Mouse (Mus musculus) CH12.LX (cell line): ENCODE results near the gene Gm43064. TPM values are rescaled to one million over a fixed set of nuclear protein-coding genes. Genes with fewer than 3 reads are reported as not detected.

Experiments
- DNase-seq: peaks from one replicate; pipeline ENCODE4 v3.0.0-alpha.2; 2013; ENCODE audit errors: extremely low read depth
- H3K27ac ChIP-seq: 2 replicates; pipeline ENCODE4 v1.5.1; 2012; ENCODE audit warnings: low read depth, mild to moderate bottlenecking, control low read depth, moderate library complexity; ENCODE audit not compliant: insufficient read depth
- H3K27me3 ChIP-seq: replicated peaks from 2 replicates; pipeline ENCODE3; 2012; ENCODE audit warnings: inconsistent platforms
- H3K36me3 ChIP-seq, 2 experiments: replicated peaks in 1 of 2; 2 replicates each; pipeline versions ENCODE3 to v1.6.1; 2012; ENCODE audit warnings: inconsistent platforms in 1 of 2, low read length in 1 of 2, mild to moderate bottlenecking in 1 of 2, mixed read lengths in 1 of 2, moderate library complexity in 1 of 2; ENCODE audit not compliant: control insufficient read depth in 1 of 2, insufficient read depth in 1 of 2
- H3K4me1 ChIP-seq, 2 experiments: 2 replicates each; pipeline ENCODE4 v1.6.1; 2012; ENCODE audit warnings: inconsistent platforms in 1 of 2, moderate library complexity in 1 of 2; ENCODE audit not compliant: insufficient read depth in 2 of 2, control insufficient read depth in 1 of 2
- H3K4me2 ChIP-seq: 2 replicates; pipeline ENCODE4 v1.6.1; 2012; ENCODE audit warnings: low read depth, mild to moderate bottlenecking, control low read depth; ENCODE audit not compliant: poor library complexity, insufficient read depth, severe bottlenecking
- H3K4me3 ChIP-seq, 3 experiments: fragments of 150-350 bp in 1 of 3; sonication (generic) in 1 of 3; replicated peaks in 1 of 3; 2 replicates each; pipeline versions ENCODE3 to v1.5.1; 2011 to 2012; ENCODE audit warnings: low read depth in 2 of 3, low read length in 2 of 3, mild to moderate bottlenecking in 2 of 3, moderate library complexity in 2 of 3, control low read depth in 1 of 3, improper control_type of control experiment in 1 of 3, inconsistent platforms in 1 of 3, mixed read lengths in 1 of 3; ENCODE audit not compliant: poor library complexity in 1 of 3
- H3K79me2 ChIP-seq: replicated peaks from 2 replicates; pipeline ENCODE4 v1.6.1; 2012; ENCODE audit warnings: mild to moderate bottlenecking, moderate library complexity; ENCODE audit not compliant: control insufficient read depth, poor library complexity, insufficient read depth, severe bottlenecking; ENCODE audit errors: extremely low read depth
- H3K9ac ChIP-seq: 2 replicates; pipeline ENCODE4 v1.6.1; 2012; ENCODE audit warnings: low read depth, mild to moderate bottlenecking, control low read depth, moderate library complexity; ENCODE audit not compliant: insufficient read depth
- H3K9me3 ChIP-seq: replicated peaks from 2 replicates; pipeline ENCODE3; 2012; ENCODE audit warnings: low read length, inconsistent platforms, mixed read lengths
- BHLHE40 ChIP-seq: IDR thresholded peaks from 2 replicates; pipeline ENCODE4 v1.6.1; 2011; ENCODE audit warnings: mild to moderate bottlenecking, low read depth, low read length, improper control_type of control experiment
- CTCF ChIP-seq, 2 experiments: IDR thresholded peaks in 1 of 2; conservative IDR thresholded peaks in 1 of 2; 2 replicates each; pipeline ENCODE4 v1.5.1; 2011 to 2012; ENCODE audit warnings: low read depth in 2 of 2, low read length in 2 of 2, improper control_type of control experiment in 1 of 2, inconsistent platforms in 1 of 2, mild to moderate bottlenecking in 1 of 2, moderate library complexity in 1 of 2
- E2F4 ChIP-seq: IDR thresholded peaks from 2 replicates; pipeline ENCODE4 v1.6.1; 2011; ENCODE audit warnings: low read depth, low read length, improper control_type of control experiment; ENCODE audit not compliant: insufficient replicate concordance
- ETS1 ChIP-seq: conservative IDR thresholded peaks from 2 replicates; pipeline ENCODE4 v1.6.1; 2012; ENCODE audit warnings: low read depth, mild to moderate bottlenecking, inconsistent platforms, low read length, improper control_type of control experiment, moderate library complexity
- GABPA ChIP-seq: IDR thresholded peaks from 2 replicates; pipeline ENCODE4 v1.6.1; 2012; ENCODE audit warnings: low read depth, low read length, improper control_type of control experiment, inconsistent platforms; ENCODE audit not compliant: insufficient replicate concordance
- IRF4 ChIP-seq: IDR thresholded peaks from 2 replicates; pipeline ENCODE4 v1.6.1; 2014; ENCODE audit warnings: low read depth, mild to moderate bottlenecking, inconsistent platforms, low read length, improper control_type of control experiment
- MAX ChIP-seq: IDR thresholded peaks from 2 replicates; pipeline ENCODE4 v1.6.1; 2011; ENCODE audit warnings: low read length, improper control_type of control experiment
- MXI1 ChIP-seq: IDR thresholded peaks from 2 replicates; pipeline ENCODE4 v1.6.1; 2011; ENCODE audit warnings: mild to moderate bottlenecking, low read depth, low read length, improper control_type of control experiment
- RAD21 ChIP-seq: IDR thresholded peaks from 2 replicates; pipeline ENCODE4 v1.6.1; 2011; ENCODE audit warnings: low read depth, mild to moderate bottlenecking, low read length, improper control_type of control experiment, moderate library complexity
- SIN3A ChIP-seq: IDR thresholded peaks from 2 replicates; pipeline ENCODE4 v1.6.1; 2012; ENCODE audit warnings: low read length, improper control_type of control experiment, inconsistent platforms
- TCF12 ChIP-seq: IDR thresholded peaks from 2 replicates; pipeline ENCODE4 v1.6.1; 2014; ENCODE audit warnings: low read depth, mild to moderate bottlenecking, inconsistent platforms, low read length, improper control_type of control experiment
- ZKSCAN1 ChIP-seq: IDR thresholded peaks from 2 replicates; pipeline ENCODE4 v1.6.1; 2012; ENCODE audit warnings: low read depth, inconsistent platforms, low read length, improper control_type of control experiment, borderline replicate concordance
- ZMIZ1 ChIP-seq: IDR thresholded peaks from 2 replicates; pipeline ENCODE4 v1.6.1; 2012; ENCODE audit warnings: low read depth, mild to moderate bottlenecking, inconsistent platforms, low read length, improper control_type of control experiment
- dilution Hi-C: fragments of 300-500 bp; cut with MboI; formaldehyde crosslinking; loops from 2 replicates; pipeline ENCODE4 v1.14.3; 2020; ENCODE audit warnings: low sequenced_read_pairs; ENCODE audit not compliant: extremely low pct_unique_long_range_greater_than_20kb, extremely low pct_ligation_motif_present
- in situ Hi-C: fragments of 300-500 bp; cut with MboI; formaldehyde crosslinking; loops from 3 replicates; pipeline ENCODE4 v1.14.3; 2019; ENCODE audit warnings: low sequenced_read_pairs, low pct_ligation_motif_present, low pct_unique_long_range_greater_than_20kb, mixed read lengths
- polyA plus RNA-seq: library from polyadenylated mRNA; unstranded; fragments of >175 nt; gene quantifications from 2 replicates; pipeline ENCODE4 v1.2.1, GENCODE M21; 2012; ENCODE audit warnings: low read depth; ENCODE audit not compliant: insufficient read length
- total RNA-seq, 2 experiments: library from RNA; depleted of rRNA; stranded (reverse); fragments of 300-350 nt in 1 of 2; fragments of >200 nt in 1 of 2; gene quantifications; 2 replicates each; pipeline ENCODE4 v1.2.3; 2012 to 2014

The Gm43064 gene
- total and polyA plus RNA-seq, 3 experiments, result 0.91 to 3.1 TPM; not detected in 1

GRCm38 (mm10) chr3:103850644-103851363, 41.4 kb downstream of the Gm43064 start (continued):
- TF ChIP-seq GABPA, result no peak
- peak; percentile 89 for TF ChIP-seq IRF4
- TF ChIP-seq ZKSCAN1, result no peak; the same call in 1 of the 2 replicates
- TF ChIP-seq E2F4, result no peak
- TF ChIP-seq ZMIZ1, result no peak; the same call in 1 of the 2 replicates
- TF ChIP-seq MAX, result peak; percentile 67
- no peak; the same call in 1 of the 2 replicates for TF ChIP-seq MXI1
- TF ChIP-seq CTCF (conservative IDR thresholded peaks at IDR 0.05 in 1 of 2, IDR thresholded peaks at IDR 0.05 in 1 of 2; ENCODE audit: low read depth in 2 of 2, low read length in 2 of 2), result no peak

GRCm38 (mm10) chr3:103851481-103851880, 42.1 kb downstream of the Gm43064 start:
- Histone ChIP-seq H3K27me3 (no peaks in the 10 kb centered on the region), H3K9ac (peak overlapping the region; percentile 82), H3K79me2 (peaks cover 18% of the 10 kb centered on the region), H3K27ac (peak overlapping the region; percentile 100), H3K4me3 (peak overlapping the region; percentile 38 to 63 (median 44)), H3K9me3 (no peaks in the 10 kb centered on the region), H3K4me1 (peaks cover 5 to 78% of the 10 kb centered on the region in 2 experiments), H3K36me3 (peaks cover 10 to 32% of the 10 kb centered on the region in 2 experiments), H3K4me2 (peak overlapping the region; percentile 100)
- no peak for DNase-seq
- TF ChIP-seq BHLHE40, result peak; percentile 30; the same call in 1 of the 2 replicates
- peak; percentile 43; the same call in 1 of the 2 replicates for TF ChIP-seq ETS1
- TF ChIP-seq IRF4, result peak; percentile 20; the same call in 1 of the 2 replicates
- no peak for TF ChIP-seq RAD21
- in situ Hi-C loops (no loop called here), dilution Hi-C loops (no loop called here)

DNA sequence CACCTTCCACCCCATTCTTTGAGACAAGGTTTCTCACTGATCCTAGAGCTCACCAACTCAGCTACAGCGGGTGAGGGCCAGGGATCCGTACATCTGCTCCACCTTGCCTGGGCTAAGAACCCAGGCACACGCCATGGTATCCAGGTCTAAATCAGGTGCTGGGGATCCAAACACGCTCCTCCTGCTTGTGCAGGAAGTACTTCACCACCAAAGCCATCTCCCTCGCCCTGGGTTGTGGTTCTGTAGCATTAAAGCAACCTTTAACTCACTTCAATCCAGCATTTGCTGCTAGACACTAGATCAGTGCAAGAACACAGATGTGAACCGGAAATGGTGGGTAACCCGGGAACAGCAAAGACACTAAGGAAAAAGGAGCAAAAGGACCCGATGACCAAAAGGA, 42.5 kb downstream of the Gm43064 start:
- 0 out of 2 replicates have a peak, but pooled peaks have one; percentile 2 for TF ChIP-seq BHLHE40
- TF ChIP-seq SIN3A, result no peak
- no peak for TF ChIP-seq TCF12
- Histone ChIP-seq H3K4me2 (peak overlapping the region; percentile 100), H3K9ac (peak overlapping the region; percentile 82), H3K27ac (peak overlapping the region; percentile 100), H3K4me3 (peak overlapping the region; percentile 38 to 63 (median 44)), H3K9me3 (no peaks in the 10 kb centered on the region), H3K4me1 (peaks cover 6 to 78% of the 10 kb centered on the region in 2 experiments), H3K27me3 (no peaks in the 10 kb centered on the region), H3K79me2 (peaks cover 18% of the 10 kb centered on the region), H3K36me3 (peaks cover 7 to 28% of the 10 kb centered on the region in 2 experiments)
- DNase-seq, result no peak
- in situ Hi-C loops (no loop called here), dilution Hi-C loops (no loop called here)
